Comparison of ENCODE assay signal across 14 mouse cellular contexts in the genomic region with DNA sequence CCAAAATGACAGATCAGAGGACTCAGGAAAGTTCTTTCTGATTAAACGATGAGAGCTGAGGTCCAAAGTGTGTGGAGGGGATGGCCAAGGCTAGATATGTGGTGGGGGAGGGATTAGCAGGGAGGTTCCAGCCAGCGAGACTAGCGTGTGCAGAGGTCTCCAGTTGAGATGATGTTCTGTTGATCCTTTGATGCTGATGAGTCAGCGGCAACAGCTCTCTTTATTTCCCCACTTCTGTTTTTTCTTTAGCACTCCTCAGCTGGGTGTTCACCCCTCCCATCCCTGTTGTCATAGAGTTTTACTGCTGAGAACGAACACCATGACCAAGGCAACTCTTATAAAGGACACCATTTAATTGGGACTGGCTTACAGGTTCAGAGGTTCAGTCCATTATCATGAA. TPM values are rescaled to one million over a fixed set of nuclear protein-coding genes. Genes with fewer than 3 reads are reported as not detected.
"Had no signal": no experiment of that assay in that cellular context is flagged by ENCODE, and none has a peak within 500 bp of the region (broad histone marks: within the 10 kb centered on the region; RNA-seq: fewer than 3 reads in every experiment).

No protein-coding gene starts in this region.

- H3K9ac ChIP-seq: lung, embryonic 14.5 days; midbrain, embryonic 12.5 days; neural tube, embryonic 12.5 days had no signal

- H3K4me2 ChIP-seq: lung, embryonic 14.5 days; midbrain, embryonic 12.5 days; neural tube, embryonic 12.5 days had no signal

- H3K27ac ChIP-seq: midbrain, embryonic 10.5 days; midbrain, embryonic 12.5 days; neural tube, embryonic 12.5 days had no signal

- H3K4me1 ChIP-seq: midbrain, embryonic 12.5 days; neural tube, embryonic 12.5 days had no signal

- H3K27me3 ChIP-seq: midbrain, embryonic 12.5 days; neural tube, embryonic 12.5 days had no signal

- H3K4me3 ChIP-seq: midbrain, embryonic 10.5 days; midbrain, embryonic 12.5 days; neural tube, embryonic 12.5 days had no signal

- ATAC-seq: midbrain, embryonic 16.5 days had no signal

- H3K36me3 ChIP-seq: midbrain, embryonic 10.5 days; midbrain, embryonic 12.5 days; neural tube, embryonic 12.5 days had no signal

- DNase-seq: lung, adult 18-20 months; lung, embryonic 14.5 days; lung, postnatal 10 days; lung, postnatal 4 days; midbrain, embryonic 14.5 days; right cerebral cortex, postnatal 14 days; thymus, adult 18-20 months; thymus, postnatal 14 days; thymus, postnatal 36 days had no signal

- H3K9me3 ChIP-seq: midbrain, embryonic 10.5 days; midbrain, embryonic 12.5 days; neural tube, embryonic 12.5 days had no signal

RNA-seq across cellular contexts. Expression of a gene that starts 25.6 kb away (rescaled TPM):
- total RNA-seq: megakaryocyte-erythroid progenitor cell, adult 5-6 weeks had no signal
